Mouse (Mus musculus) liver, postnatal 0 days (tissue): Measurements from ENCODE around the gene Trim40.

Source experiments
- CTCF ChIP-seq: sonication (generic); IDR thresholded peaks from 2 replicates; pipeline ENCODE4 v1.5.1; 2016; ENCODE audit warnings: antibody characterized with exemption, low read depth
- EP300 ChIP-seq: IDR thresholded peaks from 2 replicates; pipeline ENCODE4 v1.6.1; 2016; ENCODE audit warnings: antibody characterized with exemption, low read depth, mild to moderate bottlenecking

- TF ChIP-seq CTCF = no peak
- no peak for TF ChIP-seq EP300
Observed at GRCm38 (mm10) chr17:36861680-36862079, 28.2 kb downstream of the Trim40 start.
